Mouse (Mus musculus): ENCODE data around the gene Large2. TPM values are rescaled to one million over a fixed set of nuclear protein-coding genes. Genes with fewer than 3 reads are reported as not detected.

The Large2 gene
- total RNA-seq, 1 experiment from 2014 or later: not detected

- ATAC-seq (replicated peaks; ENCODE audit: insufficient number of reproducible peaks, low FRiP score, low TSS enrichment, poor library complexity, severe bottlenecking): no peak
Measured at GRCm38 (mm10) chr2:92349589-92350425, 24.9 kb downstream of the Large2 start.

GRCm38 (mm10) chr2:92347191-92347590 lies 27.5 kb downstream of the Large2 start:
- ATAC-seq (replicated peaks; ENCODE audit: insufficient number of reproducible peaks, low FRiP score, low TSS enrichment, poor library complexity, severe bottlenecking): no peak

GRCm38 (mm10) chr2:92342418-92342817 lies 32.3 kb downstream of the Large2 start:
- no peak for ATAC-seq (replicated peaks; ENCODE audit: insufficient number of reproducible peaks, low FRiP score, low TSS enrichment, poor library complexity, severe bottlenecking)

GRCm38 (mm10) chr2:92331871-92332270 lies 42.8 kb downstream of the Large2 start:
- ATAC-seq (replicated peaks; ENCODE audit: insufficient number of reproducible peaks, low FRiP score, low TSS enrichment, poor library complexity, severe bottlenecking): no peak

- no peak for ATAC-seq (replicated peaks; ENCODE audit: insufficient number of reproducible peaks, low FRiP score, low TSS enrichment, poor library complexity, severe bottlenecking)
Measured at GRCm38 (mm10) chr2:92331410-92331809, 43.3 kb downstream of the Large2 start.

- ATAC-seq (replicated peaks; ENCODE audit: insufficient number of reproducible peaks, low FRiP score, low TSS enrichment, poor library complexity, severe bottlenecking): 0 out of 2 replicates have a peak, but pooled peaks have one; percentile 35
Measured at GRCm38 (mm10) chr2:92330840-92331239, 43.8 kb downstream of the Large2 start.

GRCm38 (mm10) chr2:92328206-92328605 lies 46.5 kb downstream of the Large2 start:
- ATAC-seq (replicated peaks; ENCODE audit: insufficient number of reproducible peaks, low FRiP score, low TSS enrichment, poor library complexity, severe bottlenecking): no peak

GRCm38 (mm10) chr2:92327601-92328000 lies 47.1 kb downstream of the Large2 start:
- ATAC-seq (replicated peaks; ENCODE audit: insufficient number of reproducible peaks, low FRiP score, low TSS enrichment, poor library complexity, severe bottlenecking): no peak

GRCm38 (mm10) chr2:92326221-92326620 lies 48.4 kb downstream of the Large2 start:
- ATAC-seq (replicated peaks; ENCODE audit: insufficient number of reproducible peaks, low FRiP score, low TSS enrichment, poor library complexity, severe bottlenecking): no peak

GRCm38 (mm10) chr2:92325676-92326075 lies 49.0 kb downstream of the Large2 start:
- no peak for ATAC-seq (replicated peaks; ENCODE audit: insufficient number of reproducible peaks, low FRiP score, low TSS enrichment, poor library complexity, severe bottlenecking)

- ATAC-seq (replicated peaks; ENCODE audit: insufficient number of reproducible peaks, low FRiP score, low TSS enrichment, poor library complexity, severe bottlenecking): no peak
Measured at GRCm38 (mm10) chr2:92322669-92323068, 52.0 kb downstream of the Large2 start.

- ATAC-seq (replicated peaks; ENCODE audit: insufficient number of reproducible peaks, low FRiP score, low TSS enrichment, poor library complexity, severe bottlenecking): no peak
Measured at GRCm38 (mm10) chr2:92317228-92317627, 57.4 kb downstream of the Large2 start.

GRCm38 (mm10) chr2:92316652-92317051 lies 58.0 kb downstream of the Large2 start:
- ATAC-seq (replicated peaks; ENCODE audit: insufficient number of reproducible peaks, low FRiP score, low TSS enrichment, poor library complexity, severe bottlenecking): no peak

Other genes with a start within 250 kb of the Large2 start
- 17.0 to 22.6 TPM (median 20.1 TPM) in 3 replicates for gene Pex16, start 193 bp downstream of the Large2 start, total RNA-seq (2017)
- gene 1700029I15Rik, start 7.7 kb upstream of the Large2 start, total RNA-seq (2017): 1.6 to 6.7 TPM (median 4.8 TPM) in 3 replicates
- gene Mapk8ip1, start 26.4 kb upstream of the Large2 start, total RNA-seq (2017): not detected in 3 replicates
- gene Cry2, start 59.2 kb upstream of the Large2 start, total RNA-seq (2017): 4.2 to 10.6 TPM (median 7.3 TPM) in 3 replicates
- gene Slc35c1, start 85.7 kb upstream of the Large2 start, total RNA-seq (2017): 9.0 to 24.2 TPM (median 15.1 TPM) in 3 replicates
- gene Chst1, start 224.8 kb upstream of the Large2 start, total RNA-seq (2017): 0.19 to 0.86 TPM (median 0.21 TPM) in 3 replicates